Mouse (Mus musculus): ENCODE measurements around the gene Siah2. TPM values are rescaled to one million over a fixed set of nuclear protein-coding genes. Genes with fewer than 3 reads are reported as not detected.

Gene Siah2
- 6.8 and 7.4 TPM in 2 replicates for polyA plus RNA-seq (2014; fragmentation: Nextera tagmentation; extraction: Ambion mirVana)

GRCm38 (mm10) chr3:58691997-58692721 lies at the start of gene Siah2:
Siah2 (minus strand) TSS chr3:58692400.
- TF ChIP-seq CTCF (IDR thresholded peaks at IDR 0.05; ENCODE audit: low read depth), result no peak; the same call in 1 of the 2 replicates
- peak within 1 kb of the TSS; percentile 78 for H3K9ac ChIP-seq
- under 1% methylated on average over 80 of the region's 87 CpGs for WGBS
- no peaks in the 10 kb centered on the region for H3K27me3 ChIP-seq (ENCODE audit: insufficient read depth, low read length)
- no peaks in the 10 kb centered on the region for H3K9me3 ChIP-seq (ENCODE audit: low read depth, low read length)
- peak within 1 kb of the TSS; percentile 95 for H3K4me2 ChIP-seq
- H3K4me1 ChIP-seq (ENCODE audit: insufficient read depth), result no peaks in the 10 kb centered on the region
- H3K36me3 ChIP-seq (ENCODE audit: insufficient read depth), result no peaks in the 10 kb centered on the region
- ATAC-seq (ENCODE audit: insufficient read depth) (peak; percentile 95), DNase-seq (peak; percentile 92)
- peak within 1 kb of the TSS; percentile 84 for H3K27ac ChIP-seq (ENCODE audit: low read depth)
- peak within 1 kb of the TSS; percentile 81 for H3K4me3 ChIP-seq (ENCODE audit: low read depth, low read length)

- 36% methylated on average over 2 of the region's 2 CpGs for WGBS
- Histone ChIP-seq H3K4me2 (no peak overlapping the region), H3K4me3 (ENCODE audit: low read depth, low read length) (no peak overlapping the region), H3K9ac (no peak overlapping the region), H3K4me1 (ENCODE audit: insufficient read depth) (no peaks in the 10 kb centered on the region), H3K27ac (ENCODE audit: low read depth) (no peak overlapping the region), H3K27me3 (ENCODE audit: insufficient read depth, low read length) (no peaks in the 10 kb centered on the region), H3K36me3 (ENCODE audit: insufficient read depth) (no peaks in the 10 kb centered on the region), H3K9me3 (ENCODE audit: low read depth, low read length) (no peaks in the 10 kb centered on the region)
- no peak for ATAC-seq (ENCODE audit: insufficient read depth)
- no peak for TF ChIP-seq CTCF (IDR thresholded peaks at IDR 0.05; ENCODE audit: low read depth)
- DNase-seq, result no peak
Measured at GRCm38 (mm10) chr3:58739536-58739935, 47.3 kb upstream of the Siah2 start.

GRCm38 (mm10) chr3:58738346-58739089 lies 46.3 kb upstream of the Siah2 start:
- WGBS, result 24% methylated on average over 6 of the region's 6 CpGs
- no peak for TF ChIP-seq CTCF (IDR thresholded peaks at IDR 0.05; ENCODE audit: low read depth)
- H3K9ac ChIP-seq, result no peak overlapping the region
- no peak overlapping the region for H3K4me2 ChIP-seq
- H3K4me3 ChIP-seq (ENCODE audit: low read depth, low read length), result no peak overlapping the region
- no peak overlapping the region for H3K27ac ChIP-seq (ENCODE audit: low read depth)
- H3K4me1 ChIP-seq (ENCODE audit: insufficient read depth), result no peaks in the 10 kb centered on the region
- ATAC-seq (ENCODE audit: insufficient read depth) (no peak), DNase-seq (no peak)
- no peaks in the 10 kb centered on the region for H3K36me3 ChIP-seq (ENCODE audit: insufficient read depth)
- H3K27me3 ChIP-seq (ENCODE audit: insufficient read depth, low read length), result no peaks in the 10 kb centered on the region
- H3K9me3 ChIP-seq (ENCODE audit: low read depth, low read length), result no peaks in the 10 kb centered on the region

GRCm38 (mm10) chr3:58731520-58731919 lies 39.3 kb upstream of the Siah2 start:
- 72% methylated on average over 5 of the region's 5 CpGs for whole genome bisulfite sequencing
- Histone ChIP-seq H3K9ac (no peak overlapping the region), H3K27me3 (ENCODE audit: insufficient read depth, low read length) (no peaks in the 10 kb centered on the region), H3K4me2 (no peak overlapping the region), H3K4me1 (ENCODE audit: insufficient read depth) (no peaks in the 10 kb centered on the region), H3K27ac (ENCODE audit: low read depth) (no peak overlapping the region), H3K9me3 (ENCODE audit: low read depth, low read length) (no peaks in the 10 kb centered on the region), H3K36me3 (ENCODE audit: insufficient read depth) (no peaks in the 10 kb centered on the region), H3K4me3 (ENCODE audit: low read depth, low read length) (no peak overlapping the region)
- ATAC-seq (ENCODE audit: insufficient read depth) (no peak), DNase-seq (no peak)
- TF ChIP-seq CTCF (IDR thresholded peaks at IDR 0.05; ENCODE audit: low read depth), result no peak

- WGBS, result 68% methylated on average over 3 of the region's 3 CpGs
- Histone ChIP-seq H3K27ac (ENCODE audit: low read depth) (no peak overlapping the region), H3K9ac (no peak overlapping the region), H3K4me1 (ENCODE audit: insufficient read depth) (no peaks in the 10 kb centered on the region), H3K4me3 (ENCODE audit: low read depth, low read length) (no peak overlapping the region), H3K4me2 (no peak overlapping the region), H3K27me3 (ENCODE audit: insufficient read depth, low read length) (no peaks in the 10 kb centered on the region), H3K36me3 (ENCODE audit: insufficient read depth) (no peaks in the 10 kb centered on the region), H3K9me3 (ENCODE audit: low read depth, low read length) (no peaks in the 10 kb centered on the region)
- TF ChIP-seq CTCF (IDR thresholded peaks at IDR 0.05; ENCODE audit: low read depth), result no peak
- DNase-seq (no peak), ATAC-seq (ENCODE audit: insufficient read depth) (no peak)
Measured at GRCm38 (mm10) chr3:58730580-58730979, 38.4 kb upstream of the Siah2 start.

GRCm38 (mm10) chr3:58729549-58729948 lies 37.3 kb upstream of the Siah2 start:
- no peak for ATAC-seq (ENCODE audit: insufficient read depth)
- no peaks in the 10 kb centered on the region for H3K36me3 ChIP-seq (ENCODE audit: insufficient read depth)
- H3K9ac ChIP-seq, result no peak overlapping the region
- no peak overlapping the region for H3K4me3 ChIP-seq (ENCODE audit: low read depth, low read length)
- TF ChIP-seq CTCF (IDR thresholded peaks at IDR 0.05; ENCODE audit: low read depth), result no peak
- H3K9me3 ChIP-seq (ENCODE audit: low read depth, low read length), result no peaks in the 10 kb centered on the region
- no peak overlapping the region for H3K27ac ChIP-seq (ENCODE audit: low read depth)
- no peaks in the 10 kb centered on the region for H3K4me1 ChIP-seq (ENCODE audit: insufficient read depth)
- H3K27me3 ChIP-seq (ENCODE audit: insufficient read depth, low read length), result no peaks in the 10 kb centered on the region
- H3K4me2 ChIP-seq, result no peak overlapping the region
- peak; percentile 47 for DNase-seq

- Histone ChIP-seq H3K4me1 (ENCODE audit: insufficient read depth) (no peaks in the 10 kb centered on the region), H3K27me3 (ENCODE audit: insufficient read depth, low read length) (no peaks in the 10 kb centered on the region), H3K27ac (ENCODE audit: low read depth) (no peak overlapping the region), H3K4me2 (no peak overlapping the region), H3K4me3 (ENCODE audit: low read depth, low read length) (no peak overlapping the region), H3K9ac (no peak overlapping the region), H3K9me3 (ENCODE audit: low read depth, low read length) (no peaks in the 10 kb centered on the region), H3K36me3 (ENCODE audit: insufficient read depth) (no peaks in the 10 kb centered on the region)
- no peak for TF ChIP-seq CTCF (IDR thresholded peaks at IDR 0.05; ENCODE audit: low read depth)
- ATAC-seq (ENCODE audit: insufficient read depth) (no peak), DNase-seq (no peak)
- WGBS, result 80% methylated on average over 4 of the region's 4 CpGs
Measured at GRCm38 (mm10) chr3:58727601-58728000, 35.4 kb upstream of the Siah2 start.
